Mouse (Mus musculus) adrenal gland, adult 8-10 months (tissue): ENCODE data around the gene Foxc1. TPM values are rescaled to one million over a fixed set of nuclear protein-coding genes. Genes with fewer than 3 reads are reported as not detected.

ENCODE experiments used
- DNase-seq: peaks from one replicate; pipeline ENCODE4 v3.0.0; 2022
- total RNA-seq, 4 experiments: library from RNA; stranded (reverse); gene quantifications; 2 replicates each; pipeline ENCODE4 v1.2.4; 2022

Gene Foxc1
- total RNA-seq, 4 experiments from 2014 or later: 4.8 to 9.0 (median 7.3) TPM

- DNase-seq: no peak
These were observed 43.0 kb downstream of the Foxc1 start for GRCm38 (mm10) chr13:31849258-31849971.

DNA sequence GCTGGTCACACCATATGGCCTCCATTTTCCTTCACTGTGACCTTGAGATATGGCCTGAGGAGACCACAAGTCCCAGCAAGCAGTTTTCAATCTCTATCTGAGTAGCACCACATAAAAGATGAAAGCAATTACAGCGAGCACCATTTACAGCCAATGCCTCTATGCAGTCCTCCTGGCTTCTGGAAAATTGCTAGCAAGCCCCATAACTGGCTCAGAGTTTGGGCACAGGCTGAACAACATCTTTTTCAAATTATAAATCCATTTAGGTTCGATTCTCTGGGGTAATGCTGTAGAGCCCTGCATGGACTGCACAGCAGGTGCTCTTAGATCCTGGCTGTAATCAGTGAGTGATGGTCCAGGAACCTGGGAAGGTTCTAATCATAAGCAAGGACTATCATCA is 47.1 kb downstream of the Foxc1 start:
- no peak for DNase-seq

DNA sequence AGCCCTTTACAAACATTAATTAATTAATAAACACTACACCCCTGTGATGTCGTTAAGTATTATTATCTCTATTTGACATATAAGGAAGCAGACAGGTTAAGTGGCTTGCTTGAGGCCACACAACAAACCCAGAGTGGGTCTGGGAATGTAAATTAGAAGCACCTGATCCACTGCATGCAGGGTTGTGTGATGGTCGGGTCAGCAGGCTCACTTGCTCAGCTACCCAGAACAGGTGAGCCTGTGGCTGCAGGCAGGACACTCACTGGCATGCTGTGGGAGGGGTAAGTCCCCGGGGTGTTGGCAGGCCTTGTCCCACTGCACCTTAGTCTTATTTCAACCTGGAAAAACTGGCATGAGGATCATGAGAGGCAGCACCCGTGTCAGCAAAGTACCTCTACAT is 47.6 kb downstream of the Foxc1 start:
- no peak for DNase-seq

GRCm38 (mm10) chr13:31860200-31860599 is 53.8 kb downstream of the Foxc1 start:
- DNase-seq: no peak

Other genes starting within 250 kb of the Foxc1 start
- gene A530084C06Rik, start 247.3 kb upstream of the Foxc1 start, total RNA-seq: not detected
- gene Foxf2, start 180.8 kb upstream of the Foxc1 start, total RNA-seq: not detected